Mouse (Mus musculus): ENCODE data around the gene Lrrc23. TPM values are rescaled to one million over a fixed set of nuclear protein-coding genes. Genes with fewer than 3 reads are reported as not detected.

Gene Lrrc23
- polyA plus RNA-seq, 1 experiment: not detected

DNA sequence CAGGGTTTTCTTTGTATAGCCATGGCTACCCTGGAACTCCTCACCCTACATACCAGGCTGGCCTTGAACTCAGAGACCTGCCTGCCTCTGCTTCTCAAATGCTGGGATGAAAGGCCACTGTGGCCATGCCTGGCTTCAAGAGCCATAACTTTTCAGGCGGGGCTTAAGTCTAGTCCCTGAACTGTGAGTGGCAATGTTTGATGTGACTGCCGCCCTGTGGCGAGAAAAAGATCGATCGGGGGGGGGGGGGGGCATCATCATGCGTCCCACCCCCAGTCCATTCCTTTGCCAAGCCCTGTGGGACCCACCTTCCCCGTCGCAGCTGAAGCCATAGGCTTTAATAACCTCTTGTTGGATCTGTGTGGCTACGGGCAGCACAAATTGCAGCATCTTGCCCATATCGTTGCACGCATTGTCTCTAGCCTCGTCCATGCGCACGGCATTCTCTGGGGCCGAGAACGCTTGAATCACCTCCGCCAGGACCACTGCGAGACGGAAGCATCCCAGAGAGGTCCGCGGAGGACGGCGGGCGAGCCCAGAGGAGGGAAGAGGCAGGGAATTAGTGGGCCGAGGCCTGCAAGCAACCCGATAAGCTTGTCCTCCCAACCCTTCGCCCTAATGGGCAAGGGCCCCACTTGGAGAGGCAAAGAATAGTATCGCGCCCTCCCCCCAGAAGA lies 39.2 kb downstream of the Lrrc23 start:
- Histone ChIP-seq H3K36me3 (ENCODE audit: control insufficient read depth, insufficient read depth, low read length, poor library complexity, severe bottlenecking) (no peaks in the 10 kb centered on the region), H3K27ac (ENCODE audit: insufficient read depth, low read length) (peak overlapping the region; percentile 71), H3K9ac (ENCODE audit: low read depth, poor library complexity, severe bottlenecking) (peak overlapping the region; percentile 70), H3K4me3 (ENCODE audit: low read depth, low read length) (peak overlapping the region; percentile 78), H3K27me3 (ENCODE audit: control insufficient read depth, insufficient read depth, low read length, poor library complexity, severe bottlenecking) (no peaks in the 10 kb centered on the region), H3K4me1 (ENCODE audit: control insufficient read depth, insufficient read depth, low read length) (peaks cover 2% of the 10 kb centered on the region), H3K9me3 (replicated peaks; ENCODE audit: control insufficient read depth, insufficient read depth, low read length, poor library complexity, severe bottlenecking) (no peaks in the 10 kb centered on the region)
- TF ChIP-seq POLR2A (IDR thresholded peaks at IDR 0.05; ENCODE audit: insufficient read depth, low read length) (no peak), EP300 (IDR thresholded peaks at IDR 0.05; ENCODE audit: insufficient read depth, low read depth, low read length) (no peak), CTCF (IDR thresholded peaks at IDR 0.05; ENCODE audit: low read depth, low read length) (peak; percentile 30)

GRCm38 (mm10) chr6:124739231-124739796 lies 40.2 kb downstream of the Lrrc23 start:
- no peaks in the 10 kb centered on the region for H3K27me3 ChIP-seq (ENCODE audit: control insufficient read depth, insufficient read depth, low read length, poor library complexity, severe bottlenecking)
- H3K36me3 ChIP-seq (ENCODE audit: control insufficient read depth, insufficient read depth, low read length, poor library complexity, severe bottlenecking): no peaks in the 10 kb centered on the region
- H3K4me3 ChIP-seq (ENCODE audit: low read depth, low read length): no peak overlapping the region
- peak overlapping the region; percentile 6; the same call in 1 of the 2 replicates for H3K27ac ChIP-seq (ENCODE audit: insufficient read depth, low read length)
- H3K9ac ChIP-seq (ENCODE audit: low read depth, poor library complexity, severe bottlenecking): peak overlapping the region; percentile 2; the same call in 1 of the 2 replicates
- H3K4me1 ChIP-seq (ENCODE audit: control insufficient read depth, insufficient read depth, low read length): peaks cover 2% of the 10 kb centered on the region
- TF ChIP-seq EP300 (IDR thresholded peaks at IDR 0.05; ENCODE audit: insufficient read depth, low read depth, low read length): no peak
- no peak for TF ChIP-seq POLR2A (IDR thresholded peaks at IDR 0.05; ENCODE audit: insufficient read depth, low read length)
- TF ChIP-seq CTCF (IDR thresholded peaks at IDR 0.05; ENCODE audit: low read depth, low read length): no peak
- no peaks in the 10 kb centered on the region for H3K9me3 ChIP-seq (replicated peaks; ENCODE audit: control insufficient read depth, insufficient read depth, low read length, poor library complexity, severe bottlenecking)

GRCm38 (mm10) chr6:124738511-124739023 lies 41.0 kb downstream of the Lrrc23 start, which contains the start of gene Ptpn6:
Ptpn6 (minus strand) TSS chr6:124738714.
- TF ChIP-seq CTCF (IDR thresholded peaks at IDR 0.05; ENCODE audit: low read depth, low read length) (no peak), EP300 (IDR thresholded peaks at IDR 0.05; ENCODE audit: insufficient read depth, low read depth, low read length) (no peak), POLR2A (IDR thresholded peaks at IDR 0.05; ENCODE audit: insufficient read depth, low read length) (no peak)
- Histone ChIP-seq H3K36me3 (ENCODE audit: control insufficient read depth, insufficient read depth, low read length, poor library complexity, severe bottlenecking) (no peaks in the 10 kb centered on the region), H3K4me1 (ENCODE audit: control insufficient read depth, insufficient read depth, low read length) (peaks cover 2% of the 10 kb centered on the region), H3K27ac (ENCODE audit: insufficient read depth, low read length) (peak within 1 kb of the TSS; percentile 12; the same call in 1 of the 2 replicates), H3K9ac (ENCODE audit: low read depth, poor library complexity, severe bottlenecking) (peak within 1 kb of the TSS; percentile 18; the same call in 1 of the 2 replicates), H3K27me3 (ENCODE audit: control insufficient read depth, insufficient read depth, low read length, poor library complexity, severe bottlenecking) (no peaks in the 10 kb centered on the region), H3K9me3 (replicated peaks; ENCODE audit: control insufficient read depth, insufficient read depth, low read length, poor library complexity, severe bottlenecking) (no peaks in the 10 kb centered on the region), H3K4me3 (ENCODE audit: low read depth, low read length) (peak within 1 kb of the TSS; percentile 26)

DNA sequence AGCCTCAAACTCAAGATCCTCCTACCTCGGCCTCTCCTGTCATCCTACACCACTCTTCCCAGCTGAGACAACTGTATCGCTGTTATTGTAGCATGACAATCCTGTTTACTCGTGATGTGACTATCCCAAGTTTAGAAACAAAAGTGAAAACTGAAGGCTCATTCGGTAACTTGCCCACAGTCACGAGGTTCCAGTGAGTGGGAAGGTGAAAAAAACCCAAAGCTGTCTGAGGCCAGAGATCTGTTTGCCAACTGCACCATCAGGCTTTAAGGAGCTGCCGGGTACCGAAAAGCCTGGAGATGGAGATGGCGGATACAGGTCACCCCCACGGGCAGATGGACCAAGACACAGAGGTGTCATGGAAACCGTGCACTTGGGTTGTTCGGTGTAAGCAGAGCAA lies 42.5 kb downstream of the Lrrc23 start:
- no peaks in the 10 kb centered on the region for H3K9me3 ChIP-seq (replicated peaks; ENCODE audit: control insufficient read depth, insufficient read depth, low read length, poor library complexity, severe bottlenecking)
- no peak overlapping the region for H3K27ac ChIP-seq (ENCODE audit: insufficient read depth, low read length)
- no peak for TF ChIP-seq CTCF (IDR thresholded peaks at IDR 0.05; ENCODE audit: low read depth, low read length)
- no peak overlapping the region for H3K9ac ChIP-seq (ENCODE audit: low read depth, poor library complexity, severe bottlenecking)
- peaks cover 8% of the 10 kb centered on the region for H3K4me1 ChIP-seq (ENCODE audit: control insufficient read depth, insufficient read depth, low read length)
- H3K27me3 ChIP-seq (ENCODE audit: control insufficient read depth, insufficient read depth, low read length, poor library complexity, severe bottlenecking): no peaks in the 10 kb centered on the region
- no peak overlapping the region for H3K4me3 ChIP-seq (ENCODE audit: low read depth, low read length)
- H3K36me3 ChIP-seq (ENCODE audit: control insufficient read depth, insufficient read depth, low read length, poor library complexity, severe bottlenecking): no peaks in the 10 kb centered on the region

DNA sequence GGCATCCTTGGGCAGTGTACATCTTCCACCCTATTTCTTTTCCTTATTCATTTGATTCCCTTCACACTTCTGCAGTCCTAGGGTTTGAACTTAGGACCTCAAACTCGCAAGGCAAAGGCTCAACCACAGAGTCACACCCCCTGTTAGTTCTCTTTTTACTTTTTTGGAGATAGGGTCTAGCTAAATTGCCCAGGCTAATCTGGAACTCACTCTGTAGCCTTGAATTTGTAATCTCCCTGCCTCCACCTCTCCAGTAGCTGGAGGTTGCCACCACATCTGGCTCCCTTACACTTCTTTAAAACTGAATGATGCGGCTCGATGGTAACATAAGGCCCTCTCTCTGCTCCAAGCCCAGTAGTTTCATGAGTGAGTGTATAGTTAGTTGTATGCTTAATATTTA lies 45.1 kb downstream of the Lrrc23 start:
- no peak overlapping the region for H3K27ac ChIP-seq (ENCODE audit: insufficient read depth, low read length)

More for the DNA sequence above, 45.1 kb downstream of the Lrrc23 start:
- Histone ChIP-seq H3K9me3 (replicated peaks; ENCODE audit: control insufficient read depth, insufficient read depth, low read length, poor library complexity, severe bottlenecking) (no peaks in the 10 kb centered on the region), H3K27me3 (ENCODE audit: control insufficient read depth, insufficient read depth, low read length, poor library complexity, severe bottlenecking) (no peaks in the 10 kb centered on the region), H3K36me3 (ENCODE audit: control insufficient read depth, insufficient read depth, low read length, poor library complexity, severe bottlenecking) (no peaks in the 10 kb centered on the region), H3K4me3 (ENCODE audit: low read depth, low read length) (no peak overlapping the region), H3K9ac (ENCODE audit: low read depth, poor library complexity, severe bottlenecking) (no peak overlapping the region), H3K4me1 (ENCODE audit: control insufficient read depth, insufficient read depth, low read length) (peaks cover 9% of the 10 kb centered on the region)
- TF ChIP-seq POLR2A (IDR thresholded peaks at IDR 0.05; ENCODE audit: insufficient read depth, low read length) (no peak), EP300 (IDR thresholded peaks at IDR 0.05; ENCODE audit: insufficient read depth, low read depth, low read length) (no peak), CTCF (IDR thresholded peaks at IDR 0.05; ENCODE audit: low read depth, low read length) (no peak)
